Comparison of ENCODE assay signal across 8 mouse cellular contexts in the genomic region with DNA sequence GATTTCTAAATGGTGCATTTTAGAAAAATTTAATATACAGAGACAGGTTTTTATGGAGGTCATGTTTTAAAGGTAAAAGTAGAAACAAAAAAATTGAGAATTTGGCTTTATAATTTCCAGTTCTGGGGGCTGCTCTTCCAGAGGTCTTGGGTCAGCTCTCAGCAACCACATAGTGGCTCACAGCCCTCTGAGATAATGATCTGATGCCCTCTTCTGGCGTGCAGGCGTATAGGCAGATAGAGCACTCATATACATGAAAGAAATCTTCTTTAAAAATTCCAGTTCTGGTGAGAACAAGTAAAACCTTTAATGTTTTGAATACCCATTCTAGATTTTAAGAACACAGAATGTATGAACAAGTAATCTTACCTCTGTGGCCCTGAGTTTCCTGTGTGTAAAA. TPM values are rescaled to one million over a fixed set of nuclear protein-coding genes. Genes with fewer than 3 reads are reported as not detected.
DNase-seq lines count a peak whose midpoint lies in the region; ATAC-seq lines count a peak whose summit lies in the region.

No protein-coding gene starts in this region.

- WGBS in hindbrain, embryonic 15.5 days = 53% methylated on average over 2 of the region's 2 CpGs
- 46% methylated on average over 2 of the region's 2 CpGs for WGBS in hindbrain, embryonic 13.5 days
- 52% methylated on average over 2 of the region's 2 CpGs for WGBS in embryonic facial prominence, embryonic 10.5 days

- no peak overlapping the region for H3K4me3 ChIP-seq in hindbrain, embryonic 15.5 days
- no peak overlapping the region for H3K4me3 ChIP-seq in hindbrain, embryonic 13.5 days
- no peak overlapping the region for H3K4me3 ChIP-seq in embryonic facial prominence, embryonic 10.5 days

- H3K36me3 ChIP-seq in hindbrain, embryonic 15.5 days = peaks cover 75% of the 10 kb centered on the region
- peaks cover 77% of the 10 kb centered on the region for H3K36me3 ChIP-seq in hindbrain, embryonic 13.5 days
- peaks cover 93% of the 10 kb centered on the region for H3K36me3 ChIP-seq in embryonic facial prominence, embryonic 10.5 days (replicated peaks)

- 0 out of 2 replicates have a peak, but pooled peaks have one; percentile 54 for ATAC-seq in hindbrain, embryonic 15.5 days (ENCODE audit: low FRiP score, low read depth)
- no peak for ATAC-seq in hindbrain, embryonic 13.5 days (ENCODE audit: low FRiP score)
- peak; percentile 76 for ATAC-seq in CD4-positive, CD25-positive, alpha-beta regulatory T cell, adult 4 months

- H3K9ac ChIP-seq in hindbrain, embryonic 15.5 days = no peak overlapping the region
- H3K9ac ChIP-seq in hindbrain, embryonic 13.5 days = no peak overlapping the region

- H3K27ac ChIP-seq in hindbrain, embryonic 15.5 days (replicated peaks) = no peak overlapping the region
- no peak overlapping the region for H3K27ac ChIP-seq in hindbrain, embryonic 13.5 days
- H3K27ac ChIP-seq in embryonic facial prominence, embryonic 10.5 days (replicated peaks) = no peak overlapping the region

- no peaks in the 10 kb centered on the region for H3K4me1 ChIP-seq in hindbrain, embryonic 15.5 days (replicated peaks)
- H3K4me1 ChIP-seq in hindbrain, embryonic 13.5 days (replicated peaks) = no peaks in the 10 kb centered on the region
- no peaks in the 10 kb centered on the region for H3K4me1 ChIP-seq in embryonic facial prominence, embryonic 10.5 days

- H3K4me2 ChIP-seq in hindbrain, embryonic 15.5 days = no peak overlapping the region
- no peak overlapping the region for H3K4me2 ChIP-seq in hindbrain, embryonic 13.5 days

- peak; percentile 29 for DNase-seq in embryonic facial prominence, embryonic 10.5 days (ENCODE audit: low spot score)
- DNase-seq in mesoderm, embryonic 11.5 days (ENCODE audit: low read depth, low spot score) = peak; percentile 15
- no peak for DNase-seq in T-cell, adult 2 months (ENCODE audit: low spot score)
- DNase-seq in left cerebral cortex, adult 11 months (ENCODE audit: low spot score) = no peak
- DNase-seq in spleen, adult 12 weeks (ENCODE audit: low spot score) = no peak

- no peaks in the 10 kb centered on the region for H3K27me3 ChIP-seq in hindbrain, embryonic 15.5 days
- no peaks in the 10 kb centered on the region for H3K27me3 ChIP-seq in hindbrain, embryonic 13.5 days
- no peaks in the 10 kb centered on the region for H3K27me3 ChIP-seq in embryonic facial prominence, embryonic 10.5 days (replicated peaks; ENCODE audit: low read depth, poor library complexity, severe bottlenecking)

- no peaks in the 10 kb centered on the region for H3K9me3 ChIP-seq in hindbrain, embryonic 15.5 days
- H3K9me3 ChIP-seq in hindbrain, embryonic 13.5 days = no peaks in the 10 kb centered on the region
- H3K9me3 ChIP-seq in embryonic facial prominence, embryonic 10.5 days = no peaks in the 10 kb centered on the region

RNA-seq across cellular contexts. Expression of a gene that starts 56.6 kb away (rescaled TPM):
- 146 and 152 TPM in 2 replicates for polyA plus RNA-seq in hindbrain, embryonic 15.5 days (2015; fragmentation: Nextera tagmentation; extraction: Ambion mirVana)
- 169 and 170 TPM in 2 replicates for polyA plus RNA-seq in hindbrain, embryonic 13.5 days (2015; fragmentation: Nextera tagmentation; extraction: Ambion mirVana)
- polyA plus RNA-seq in CD4-positive, CD25-positive, alpha-beta regulatory T cell, adult 4 months (2017; shearing (Covaris generic)) = 100 to 1,000 TPM; 183 to 238 TPM
- 86.7 TPM in 2 replicates for polyA plus RNA-seq in embryonic facial prominence, embryonic 10.5 days (2016; fragmentation: Nextera tagmentation; extraction: Ambion mirVana)

Comparison
In these comparisons a context has a peak if more than half of its experiments do, and no peak if none do; other contexts are left out.
1. DNase-seq: peak in embryonic facial prominence, embryonic 10.5 days (single experiment) and mesoderm, embryonic 11.5 days (single experiment); none in T-cell, adult 2 months (single experiment), left cerebral cortex, adult 11 months (single experiment) and spleen, adult 12 weeks (single experiment).